Mouse (Mus musculus) kidney, adult 18-20 months (tissue): ENCODE measurements at regions not wholly inside any gene's neighbourhood (a gene's known extent, or its start where the extent isn't known, plus 50 kb on each side); places are given as distances from the start of the nearest gene placed in this dataset.
"Not testable (repeated sequence)": the region's sequence is repeated elsewhere in the genome, so short reads cannot be mapped to it uniquely, and the experiment has no call there.

ENCODE experiments used
- DNase-seq: peaks from one replicate; pipeline ENCODE4 v3.0.0; 2021

GRCm38 (mm10) chr13:11030874-11031273, 670.2 kb upstream of the Chrm3 start:
- not testable (repeated sequence) for DNase-seq

- no peak for DNase-seq
Measured at GRCm38 (mm10) chr13:11030381-11030780, 669.7 kb upstream of the Chrm3 start.

- no peak for DNase-seq
Measured at GRCm38 (mm10) chr13:11025918-11026317, 665.3 kb upstream of the Chrm3 start.

GRCm38 (mm10) chr13:11024441-11024840, 663.8 kb upstream of the Chrm3 start:
- DNase-seq: no peak

- no peak for DNase-seq
Measured at GRCm38 (mm10) chr13:11017584-11017983, 656.9 kb upstream of the Chrm3 start.

GRCm38 (mm10) chr13:11005374-11005773, 644.7 kb upstream of the Chrm3 start:
- DNase-seq: no peak

GRCm38 (mm10) chr13:10991151-10991550, 630.5 kb upstream of the Chrm3 start:
- no peak for DNase-seq

GRCm38 (mm10) chr13:10990503-10991025, 629.9 kb upstream of the Chrm3 start:
- no peak for DNase-seq

- DNase-seq: no peak
Measured at GRCm38 (mm10) chr13:10989095-10989814, 628.6 kb upstream of the Chrm3 start.

GRCm38 (mm10) chr13:10983736-10984135, 623.1 kb upstream of the Chrm3 start:
- no peak for DNase-seq

- no peak for DNase-seq
Measured at GRCm38 (mm10) chr13:10982543-10982942, 621.9 kb upstream of the Chrm3 start.

GRCm38 (mm10) chr13:10971932-10972331, 611.3 kb upstream of the Chrm3 start:
- DNase-seq: no peak

- no peak for DNase-seq
Measured at GRCm38 (mm10) chr13:10970721-10971120, 610.1 kb upstream of the Chrm3 start.

GRCm38 (mm10) chr13:10952923-10953322, 592.3 kb upstream of the Chrm3 start:
- DNase-seq: no peak

- DNase-seq: not testable (repeated sequence)
Measured at GRCm38 (mm10) chr13:10950658-10951057, 590.0 kb upstream of the Chrm3 start.

- DNase-seq: no peak
Measured at GRCm38 (mm10) chr13:10947398-10947797, 586.8 kb upstream of the Chrm3 start.

- DNase-seq: no peak
Measured at GRCm38 (mm10) chr13:10943877-10944276, 583.2 kb upstream of the Chrm3 start.

- DNase-seq: peak; percentile 4
Measured at GRCm38 (mm10) chr13:10942031-10942655, 581.5 kb upstream of the Chrm3 start.

GRCm38 (mm10) chr13:10938233-10938632, 577.6 kb upstream of the Chrm3 start:
- DNase-seq: no peak

GRCm38 (mm10) chr13:10930741-10931140, 570.1 kb upstream of the Chrm3 start:
- DNase-seq: no peak

GRCm38 (mm10) chr13:10914377-10914776, 553.7 kb upstream of the Chrm3 start:
- no peak for DNase-seq

- no peak for DNase-seq
Measured at GRCm38 (mm10) chr13:10909122-10909751, 548.6 kb upstream of the Chrm3 start.

GRCm38 (mm10) chr13:10867864-10868263, 507.2 kb upstream of the Chrm3 start:
- DNase-seq: no peak
